Mouse (Mus musculus) C2C12 (cell line): ENCODE data around the gene Arhgef39. TPM values are rescaled to one million over a fixed set of nuclear protein-coding genes. Genes with fewer than 3 reads are reported as not detected.
A peak's percentile ranks its signal among the peaks of the same experiment; 100 is the strongest.

Experiments used
- H3K27me3 ChIP-seq: one replicate; pipeline ENCODE4 v1.6.1; 2011; ENCODE audit not compliant: control insufficient read depth, insufficient read depth, insufficient read length
- H3K36me3 ChIP-seq: one replicate; pipeline ENCODE4 v1.6.1; 2011; ENCODE audit not compliant: control insufficient read depth, insufficient read depth
- H3K4me3 ChIP-seq: one replicate; pipeline ENCODE4 v1.5.1; 2011; ENCODE audit warnings: mild to moderate bottlenecking, control low read depth; ENCODE audit not compliant: poor library complexity, insufficient read depth, severe bottlenecking
- H3K79me2 ChIP-seq: one replicate; pipeline ENCODE4 v1.6.1; 2011; ENCODE audit not compliant: control insufficient read depth, insufficient read depth
- H3K79me3 ChIP-seq: one replicate; pipeline ENCODE4 v1.6.1; 2011; ENCODE audit warnings: low read depth, control low read depth
- H3ac ChIP-seq: one replicate; pipeline ENCODE3; 2011; ENCODE audit warnings: low read depth; ENCODE audit not compliant: control insufficient read depth, insufficient read length
- CEBPB ChIP-seq: IDR thresholded peaks from one replicate; pipeline ENCODE4 v1.6.1; 2011; ENCODE audit warnings: low read depth, mild to moderate bottlenecking, control low read depth, moderate library complexity
- CTCF ChIP-seq: IDR thresholded peaks from one replicate; pipeline ENCODE4 v1.5.1; 2011; ENCODE audit not compliant: control insufficient read depth, insufficient read depth, insufficient read length
- FOSL1 ChIP-seq: IDR thresholded peaks from one replicate; pipeline ENCODE4 v1.8.0; 2011; ENCODE audit warnings: mild to moderate bottlenecking, low read length; ENCODE audit not compliant: poor library complexity, insufficient read depth, severe bottlenecking
- MAX ChIP-seq: IDR thresholded peaks from one replicate; pipeline ENCODE4 v1.6.1; 2011; ENCODE audit warnings: mild to moderate bottlenecking, control low read depth
- MYOD1 ChIP-seq: IDR thresholded peaks from one replicate; pipeline ENCODE4 v1.6.1; 2011; ENCODE audit warnings: low read depth; ENCODE audit not compliant: control insufficient read depth, insufficient read length
- MYOG ChIP-seq: IDR thresholded peaks from one replicate; pipeline ENCODE4 v1.6.1; 2011; ENCODE audit not compliant: control insufficient read depth, insufficient read length; ENCODE audit errors: extremely low read depth
- USF1 ChIP-seq: IDR thresholded peaks from one replicate; pipeline ENCODE4 v1.6.1; 2011; ENCODE audit warnings: low read depth, mild to moderate bottlenecking, control low read depth, moderate library complexity
- polyA plus RNA-seq: library from polyadenylated mRNA; unstranded; fragments of >200 nt; fragmentation: generic; extraction: Trizol; gene quantifications from one replicate; pipeline ENCODE4 v1.2.1, GENCODE M21; 2012; ENCODE audit warnings: missing spikeins

Arhgef39 gene
- polyA plus RNA-seq, 1 experiment: 11.7 TPM

DNA sequence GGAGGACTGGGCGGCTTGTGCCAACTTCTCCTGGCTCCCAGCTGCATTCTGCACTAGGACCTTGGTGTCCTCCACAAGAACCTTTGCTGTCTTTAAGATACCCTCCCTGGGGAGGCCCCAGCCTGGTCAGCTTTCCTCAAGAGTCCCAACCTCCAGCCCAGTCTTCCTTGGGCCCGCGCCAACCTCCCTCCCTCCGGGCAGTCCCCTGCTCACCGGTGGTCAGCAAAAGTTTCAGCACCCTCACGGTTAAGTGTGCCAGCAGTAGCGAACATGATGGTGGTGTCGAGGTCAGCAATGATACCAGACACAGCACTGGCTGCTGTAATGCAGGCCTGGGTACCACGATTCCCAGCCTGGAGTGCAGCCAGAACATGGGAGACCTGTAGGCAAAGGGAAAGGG lies 36.5 kb upstream of the Arhgef39 start:
- Histone ChIP-seq H3K79me2 (no peaks in the 10 kb centered on the region), H3ac (no peak overlapping the region), H3K79me3 (no peaks in the 10 kb centered on the region), H3K27me3 (no peaks in the 10 kb centered on the region), H3K36me3 (peaks cover 97% of the 10 kb centered on the region), H3K4me3 (no peak overlapping the region)
- TF ChIP-seq CEBPB: no peak
- no peak for TF ChIP-seq USF1
- no peak for TF ChIP-seq MYOG
- TF ChIP-seq MAX: no peak
- no peak for TF ChIP-seq MYOD1
- no peak for TF ChIP-seq FOSL1
- TF ChIP-seq CTCF: no peak

GRCm38 (mm10) chr4:43535628-43536027 lies 36.1 kb upstream of the Arhgef39 start:
- H3K79me3 ChIP-seq: no peaks in the 10 kb centered on the region
- TF ChIP-seq MAX: no peak
- TF ChIP-seq MYOD1: no peak
- TF ChIP-seq USF1: no peak
- no peaks in the 10 kb centered on the region for H3K27me3 ChIP-seq
- H3K4me3 ChIP-seq: no peak overlapping the region
- no peaks in the 10 kb centered on the region for H3K79me2 ChIP-seq
- peaks cover 98% of the 10 kb centered on the region for H3K36me3 ChIP-seq
- no peak overlapping the region for H3ac ChIP-seq

- no peak overlapping the region for H3K4me3 ChIP-seq
- H3K79me3 ChIP-seq: no peaks in the 10 kb centered on the region
- H3K36me3 ChIP-seq: peaks cover 85% of the 10 kb centered on the region
- no peaks in the 10 kb centered on the region for H3K79me2 ChIP-seq
- no peaks in the 10 kb centered on the region for H3K27me3 ChIP-seq
- no peak overlapping the region for H3ac ChIP-seq
- TF ChIP-seq CTCF (no peak), CEBPB (no peak), USF1 (no peak), MYOD1 (no peak), MAX (no peak), FOSL1 (no peak), MYOG (no peak)
Observed at GRCm38 (mm10) chr4:43533270-43533669, 33.8 kb upstream of the Arhgef39 start.

GRCm38 (mm10) chr4:43530581-43530980 lies 31.1 kb upstream of the Arhgef39 start:
- Histone ChIP-seq H3ac (no peak overlapping the region), H3K36me3 (peaks cover 58% of the 10 kb centered on the region), H3K4me3 (no peak overlapping the region), H3K79me3 (no peaks in the 10 kb centered on the region), H3K27me3 (no peaks in the 10 kb centered on the region), H3K79me2 (no peaks in the 10 kb centered on the region)
- TF ChIP-seq MAX (no peak), MYOD1 (no peak), USF1 (no peak), CTCF (peak; percentile 44)

GRCm38 (mm10) chr4:43530081-43530501 lies 30.6 kb upstream of the Arhgef39 start:
- Histone ChIP-seq H3K27me3 (no peaks in the 10 kb centered on the region), H3K79me3 (no peaks in the 10 kb centered on the region), H3K79me2 (no peaks in the 10 kb centered on the region), H3ac (no peak overlapping the region), H3K36me3 (peaks cover 53% of the 10 kb centered on the region), H3K4me3 (no peak overlapping the region)
- TF ChIP-seq CEBPB (no peak), MYOG (no peak)

DNA sequence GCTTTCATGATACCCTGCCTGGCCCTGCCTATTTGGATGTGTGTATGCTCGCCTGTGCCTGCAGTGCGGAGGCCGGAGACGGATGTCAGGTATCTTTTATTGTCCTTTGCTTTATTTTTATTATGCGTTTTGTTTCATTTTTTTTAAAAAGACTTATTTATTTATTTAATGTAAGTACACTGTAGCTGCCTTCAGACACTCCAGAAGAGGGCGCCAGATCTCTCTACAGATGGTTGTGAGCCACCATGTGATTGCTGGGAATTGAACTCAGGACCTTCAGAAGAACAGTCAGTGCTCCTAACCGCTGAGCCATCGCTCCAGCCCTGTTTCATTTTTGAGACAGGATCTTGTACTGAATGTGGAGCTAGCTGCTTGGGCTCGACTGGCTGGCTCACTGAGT lies 29.0 kb upstream of the Arhgef39 start:
- H3K79me2 ChIP-seq: no peaks in the 10 kb centered on the region
- TF ChIP-seq MYOD1: no peak
- TF ChIP-seq FOSL1: no peak
- TF ChIP-seq USF1: no peak
- no peak for TF ChIP-seq CEBPB
- no peak for TF ChIP-seq MYOG
- H3K36me3 ChIP-seq: peaks cover 39% of the 10 kb centered on the region
- H3K4me3 ChIP-seq: no peak overlapping the region
- no peak overlapping the region for H3ac ChIP-seq
- no peaks in the 10 kb centered on the region for H3K79me3 ChIP-seq
- no peaks in the 10 kb centered on the region for H3K27me3 ChIP-seq
